Mouse (Mus musculus): ENCODE data around the gene Krt8. TPM values are rescaled to one million over a fixed set of nuclear protein-coding genes. Genes with fewer than 3 reads are reported as not detected.

The Krt8 gene
- polyA plus RNA-seq (2014; fragmentation: Nextera tagmentation; extraction: Ambion mirVana), result 183 and 192 TPM in 2 replicates

DNA sequence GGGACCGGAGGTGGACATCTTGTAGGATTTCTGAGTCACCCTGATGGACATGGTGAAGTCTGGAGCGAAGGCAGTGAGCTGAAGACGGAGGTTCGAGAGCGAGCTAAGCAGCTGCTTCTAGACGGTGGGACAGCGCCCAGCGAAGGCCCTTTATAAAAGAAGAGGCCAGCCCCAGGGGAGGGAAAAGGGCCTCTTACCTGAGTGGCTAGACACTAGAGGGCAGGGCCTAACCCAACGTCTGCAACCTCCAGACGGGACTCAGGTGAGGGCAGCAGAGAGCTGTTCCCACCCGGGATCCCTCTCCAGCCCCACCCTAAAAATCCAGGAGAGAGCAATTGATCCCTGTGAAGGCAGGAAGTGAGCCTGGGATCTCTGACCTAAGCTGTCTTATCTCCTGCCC is at the start of gene Krt8:
Gene Krt8 (minus strand): TSS at position 294 of the 400 bp plus-strand sequence.
- H3K4me2 ChIP-seq, result peak within 1 kb of the TSS; percentile 62
- peaks cover 38% of the 10 kb centered on the region for H3K27me3 ChIP-seq (ENCODE audit: insufficient read depth, low read length)
- H3K4me3 ChIP-seq (ENCODE audit: low read depth, low read length), result peak within 1 kb of the TSS; percentile 47
- H3K9ac ChIP-seq, result peak within 1 kb of the TSS; percentile 52
- H3K27ac ChIP-seq (ENCODE audit: low read depth), result peak within 1 kb of the TSS; percentile 74
- DNase-seq (peak; percentile 75), ATAC-seq (ENCODE audit: insufficient read depth) (peak; percentile 63)
- 29% methylated on average over 11 of the region's 11 CpGs for WGBS
- no peaks in the 10 kb centered on the region for H3K9me3 ChIP-seq (ENCODE audit: low read depth, low read length)
- H3K36me3 ChIP-seq (ENCODE audit: insufficient read depth), result peaks cover 6% of the 10 kb centered on the region; the same call in 1 of the 2 replicates
- peak; percentile 64 for TF ChIP-seq CTCF (IDR thresholded peaks at IDR 0.05; ENCODE audit: low read depth)
- H3K4me1 ChIP-seq (ENCODE audit: insufficient read depth), result no peaks in the 10 kb centered on the region; the same call in 1 of the 2 replicates

DNA sequence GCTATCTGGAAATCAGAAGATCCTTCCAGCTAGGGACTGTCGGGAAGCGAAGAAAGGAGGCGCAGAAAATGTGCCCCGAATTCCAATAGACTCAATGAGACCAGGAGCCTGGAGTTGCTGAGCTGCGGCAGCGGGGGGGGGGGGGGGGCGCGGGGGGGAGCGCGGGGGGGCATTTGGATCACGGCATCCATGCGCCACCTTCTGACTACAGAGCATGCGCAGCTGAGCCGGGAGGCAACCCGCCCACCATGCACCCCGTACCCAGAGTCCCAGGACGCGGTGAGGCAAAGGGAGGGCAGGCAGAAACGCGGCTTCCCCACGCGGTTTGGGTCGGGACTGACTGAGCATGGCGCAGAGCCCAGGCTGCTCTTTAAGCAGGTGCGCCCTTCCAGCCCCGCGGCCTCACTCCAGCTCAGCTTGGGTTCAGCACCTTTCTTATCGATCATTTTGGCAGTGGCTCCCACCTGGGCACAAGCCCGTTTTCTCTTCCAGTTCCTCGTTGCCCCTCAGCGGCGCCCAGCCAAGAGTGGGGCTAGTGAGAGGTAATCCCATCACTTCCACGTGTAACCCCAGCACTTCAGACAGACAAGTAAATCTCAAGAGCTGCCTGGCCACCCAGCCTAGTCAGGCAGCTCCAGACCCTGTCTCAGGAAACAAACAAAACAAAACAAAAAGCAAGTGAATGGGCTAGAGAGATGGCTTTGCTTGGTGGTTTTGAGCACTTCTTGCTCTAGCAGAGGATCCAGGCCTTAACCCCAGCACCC is 47.8 kb upstream of the Krt8 start:
- WGBS, result 2% methylated on average over 32 of the region's 33 CpGs
- DNase-seq (peak; percentile 77), ATAC-seq (ENCODE audit: insufficient read depth) (peak; percentile 87)
- TF ChIP-seq CTCF (IDR thresholded peaks at IDR 0.05; ENCODE audit: low read depth), result peak; percentile 51
- Histone ChIP-seq H3K27ac (ENCODE audit: low read depth) (peak overlapping the region; percentile 69; the same call in 1 of the 2 replicates), H3K4me1 (ENCODE audit: insufficient read depth) (no peaks in the 10 kb centered on the region), H3K4me3 (ENCODE audit: low read depth, low read length) (peak overlapping the region; percentile 40), H3K27me3 (ENCODE audit: insufficient read depth, low read length) (no peaks in the 10 kb centered on the region), H3K9ac (peak overlapping the region; percentile 51), H3K36me3 (ENCODE audit: insufficient read depth) (no peaks in the 10 kb centered on the region), H3K9me3 (ENCODE audit: low read depth, low read length) (no peaks in the 10 kb centered on the region), H3K4me2 (peak overlapping the region; percentile 78)

DNA sequence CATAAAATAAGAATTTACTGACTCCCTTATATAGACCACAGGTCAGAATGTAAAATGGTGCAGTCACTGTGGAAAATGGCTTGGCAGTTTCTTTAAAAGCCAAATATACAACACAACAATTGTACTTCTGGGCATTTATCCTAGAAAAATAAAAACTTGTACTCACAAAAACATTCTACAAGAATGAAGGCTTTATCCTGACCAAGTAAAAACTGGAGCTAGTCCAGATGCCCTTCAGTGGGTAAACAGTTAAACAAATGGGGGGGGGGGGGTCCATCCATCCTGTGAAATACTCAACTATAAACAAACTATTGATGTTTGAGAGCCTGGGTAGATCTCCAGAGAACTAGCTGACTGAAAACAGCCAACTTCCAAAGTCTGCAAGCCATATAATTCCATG is 45.6 kb upstream of the Krt8 start:
- H3K9ac ChIP-seq, result no peak overlapping the region
- H3K4me2 ChIP-seq, result no peak overlapping the region
- H3K4me1 ChIP-seq (ENCODE audit: insufficient read depth), result no peaks in the 10 kb centered on the region
- no peaks in the 10 kb centered on the region for H3K36me3 ChIP-seq (ENCODE audit: insufficient read depth)
- no peak for DNase-seq
- no peak for ATAC-seq (ENCODE audit: insufficient read depth)
- H3K27ac ChIP-seq (ENCODE audit: low read depth), result no peak overlapping the region
- no peak for TF ChIP-seq CTCF (IDR thresholded peaks at IDR 0.05; ENCODE audit: low read depth)
- no peaks in the 10 kb centered on the region for H3K27me3 ChIP-seq (ENCODE audit: insufficient read depth, low read length)
- H3K9me3 ChIP-seq (ENCODE audit: low read depth, low read length), result no peaks in the 10 kb centered on the region
- H3K4me3 ChIP-seq (ENCODE audit: low read depth, low read length), result no peak overlapping the region

DNA sequence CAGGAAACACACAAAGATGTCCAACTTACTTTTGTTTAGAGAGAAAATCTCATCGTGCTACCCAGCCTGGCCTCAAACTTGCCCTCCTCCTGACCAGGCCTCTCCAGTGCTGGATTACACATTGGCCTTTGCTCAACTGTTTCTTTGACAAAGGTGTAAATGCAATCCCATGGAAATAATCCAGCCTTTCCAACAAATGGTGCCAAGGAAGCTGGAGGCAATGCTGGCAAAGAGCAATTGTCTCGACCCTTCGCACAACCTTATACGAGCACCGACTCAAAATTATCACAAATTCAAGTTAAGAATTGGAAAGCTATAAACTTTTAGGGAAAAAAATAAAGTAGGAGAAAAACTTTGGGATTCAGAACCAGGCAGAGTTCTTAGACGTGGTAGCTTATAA is 43.7 kb upstream of the Krt8 start:
- WGBS, result 88% methylated on average over 6 of the region's 6 CpGs
- H3K36me3 ChIP-seq (ENCODE audit: insufficient read depth), result no peaks in the 10 kb centered on the region
- no peak for DNase-seq
- no peaks in the 10 kb centered on the region for H3K27me3 ChIP-seq (ENCODE audit: insufficient read depth, low read length)
- no peak overlapping the region for H3K4me3 ChIP-seq (ENCODE audit: low read depth, low read length)
- no peak overlapping the region for H3K9ac ChIP-seq
- no peak for ATAC-seq (ENCODE audit: insufficient read depth)
- H3K4me1 ChIP-seq (ENCODE audit: insufficient read depth), result no peaks in the 10 kb centered on the region
- TF ChIP-seq CTCF (IDR thresholded peaks at IDR 0.05; ENCODE audit: low read depth), result no peak
- no peak overlapping the region for H3K4me2 ChIP-seq
- no peaks in the 10 kb centered on the region for H3K9me3 ChIP-seq (ENCODE audit: low read depth, low read length)
- H3K27ac ChIP-seq (ENCODE audit: low read depth), result no peak overlapping the region

- ATAC-seq (ENCODE audit: insufficient read depth) (no peak), DNase-seq (no peak)
- H3K27me3 ChIP-seq (ENCODE audit: insufficient read depth, low read length), result no peaks in the 10 kb centered on the region
- no peaks in the 10 kb centered on the region for H3K9me3 ChIP-seq (ENCODE audit: low read depth, low read length)
- 74% methylated on average over 10 of the region's 10 CpGs for WGBS
- H3K27ac ChIP-seq (ENCODE audit: low read depth), result no peak overlapping the region
- H3K4me3 ChIP-seq (ENCODE audit: low read depth, low read length), result no peak overlapping the region
- no peaks in the 10 kb centered on the region for H3K4me1 ChIP-seq (ENCODE audit: insufficient read depth)
- H3K9ac ChIP-seq, result no peak overlapping the region
- H3K4me2 ChIP-seq, result no peak overlapping the region
- no peak for TF ChIP-seq CTCF (IDR thresholded peaks at IDR 0.05; ENCODE audit: low read depth)
- no peaks in the 10 kb centered on the region for H3K36me3 ChIP-seq (ENCODE audit: insufficient read depth)
Observed at GRCm38 (mm10) chr15:102045691-102046090, 41.4 kb upstream of the Krt8 start.

DNA sequence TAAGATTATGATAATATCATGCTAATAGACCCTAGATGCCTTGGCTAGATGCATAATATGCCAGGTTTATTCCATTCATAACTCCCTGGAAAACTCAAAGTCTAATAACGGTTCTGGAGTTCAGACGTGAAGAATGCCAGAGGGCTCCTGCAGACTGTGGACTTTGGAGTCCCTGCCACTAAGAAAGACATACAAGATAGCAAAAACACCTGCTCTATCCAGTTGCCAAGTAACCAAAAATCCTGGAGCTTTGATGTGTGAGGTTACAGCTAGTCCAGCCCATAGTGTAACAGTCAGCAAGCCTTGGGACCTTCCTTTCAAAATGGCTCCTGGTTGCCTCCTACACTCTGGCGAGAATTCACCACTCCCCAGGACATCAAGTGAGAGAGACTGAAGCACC is 40.5 kb upstream of the Krt8 start:
- TF ChIP-seq CTCF (IDR thresholded peaks at IDR 0.05; ENCODE audit: low read depth), result no peak

GRCm38 (mm10) chr15:102041951-102042350 is 37.7 kb upstream of the Krt8 start:
- H3K4me3 ChIP-seq (ENCODE audit: low read depth, low read length), result no peak overlapping the region
- no peak for TF ChIP-seq CTCF (IDR thresholded peaks at IDR 0.05; ENCODE audit: low read depth)
- H3K9me3 ChIP-seq (ENCODE audit: low read depth, low read length), result no peaks in the 10 kb centered on the region
- H3K9ac ChIP-seq, result no peak overlapping the region
- ATAC-seq (ENCODE audit: insufficient read depth) (no peak), DNase-seq (no peak)
- 23% methylated on average over 7 of the region's 7 CpGs for WGBS
- no peaks in the 10 kb centered on the region for H3K27me3 ChIP-seq (ENCODE audit: insufficient read depth, low read length)
- H3K27ac ChIP-seq (ENCODE audit: low read depth), result no peak overlapping the region
- H3K4me2 ChIP-seq, result peak overlapping the region; percentile 37
- H3K36me3 ChIP-seq (ENCODE audit: insufficient read depth), result no peaks in the 10 kb centered on the region
- H3K4me1 ChIP-seq (ENCODE audit: insufficient read depth), result no peaks in the 10 kb centered on the region

More for the DNA sequence above, 40.5 kb upstream of the Krt8 start:
- no peak for ATAC-seq (ENCODE audit: insufficient read depth)
- no peak overlapping the region for H3K27ac ChIP-seq (ENCODE audit: low read depth)
- no peaks in the 10 kb centered on the region for H3K9me3 ChIP-seq (ENCODE audit: low read depth, low read length)
- H3K36me3 ChIP-seq (ENCODE audit: insufficient read depth), result no peaks in the 10 kb centered on the region
- H3K4me3 ChIP-seq (ENCODE audit: low read depth, low read length), result no peak overlapping the region
- no peaks in the 10 kb centered on the region for H3K4me1 ChIP-seq (ENCODE audit: insufficient read depth)
- 69% methylated on average over 3 of the region's 3 CpGs for WGBS
- H3K27me3 ChIP-seq (ENCODE audit: insufficient read depth, low read length), result no peaks in the 10 kb centered on the region
- no peak overlapping the region for H3K9ac ChIP-seq
- no peak overlapping the region for H3K4me2 ChIP-seq
- no peak for DNase-seq
